Mouse (Mus musculus) fibroblast of lung, adult 2 months (primary cell): Measurements from ENCODE around the gene Mfn1.
A peak's percentile ranks its signal among the peaks of the same experiment; 100 is the strongest.

Experiments used
- DNase-seq: peaks from one replicate; pipeline ENCODE4 v3.0.0-alpha.2; 2011; ENCODE audit warnings: low read depth

The Mfn1 gene

GRCm38 (mm10) chr3:32510375-32511190 is 18.7 kb upstream of the Mfn1 start:
- DNase-seq: peak; percentile 89

GRCm38 (mm10) chr3:32511191-32511550 is 18.1 kb upstream of the Mfn1 start:
- no peak for DNase-seq

- DNase-seq: no peak
These were observed 16.5 kb upstream of the Mfn1 start for GRCm38 (mm10) chr3:32512686-32513284.

GRCm38 (mm10) chr3:32513528-32513927 is 15.7 kb upstream of the Mfn1 start:
- no peak for DNase-seq

GRCm38 (mm10) chr3:32527181-32527580 is 2.1 kb upstream of the Mfn1 start:
- no peak for DNase-seq

GRCm38 (mm10) chr3:32530041-32530440 is 776 bp downstream of the Mfn1 start:
- DNase-seq: no peak

- no peak for DNase-seq
These were observed 6.4 kb downstream of the Mfn1 start for GRCm38 (mm10) chr3:32535692-32536091.

GRCm38 (mm10) chr3:32537556-32537955 is 8.3 kb downstream of the Mfn1 start:
- DNase-seq: peak; percentile 22

GRCm38 (mm10) chr3:32538091-32538490 is 8.8 kb downstream of the Mfn1 start:
- no peak for DNase-seq

GRCm38 (mm10) chr3:32553061-32553460 is 23.8 kb downstream of the Mfn1 start:
- no peak for DNase-seq

GRCm38 (mm10) chr3:32563401-32563800 is 34.1 kb downstream of the Mfn1 start:
- DNase-seq: no peak

- no peak for DNase-seq
These were observed 43.8 kb downstream of the Mfn1 start for GRCm38 (mm10) chr3:32573086-32573485.

GRCm38 (mm10) chr3:32573881-32574280 is 44.6 kb downstream of the Mfn1 start:
- no peak for DNase-seq

- DNase-seq: no peak
These were observed 45.9 kb downstream of the Mfn1 start for GRCm38 (mm10) chr3:32575151-32575550.

GRCm38 (mm10) chr3:32578772-32579171 is 49.5 kb downstream of the Mfn1 start:
- DNase-seq: no peak

GRCm38 (mm10) chr3:32580738-32581137 is 51.5 kb downstream of the Mfn1 start:
- DNase-seq: no peak

- DNase-seq: no peak
These were observed 52.6 kb downstream of the Mfn1 start for GRCm38 (mm10) chr3:32581911-32582310.

GRCm38 (mm10) chr3:32583489-32583888 is 54.2 kb downstream of the Mfn1 start:
- DNase-seq: no peak

GRCm38 (mm10) chr3:32586274-32586673 is 57.0 kb downstream of the Mfn1 start:
- DNase-seq: no peak

- DNase-seq: no peak
These were observed 65.8 kb downstream of the Mfn1 start for GRCm38 (mm10) chr3:32595080-32595479.

GRCm38 (mm10) chr3:32599328-32599727 is 70.1 kb downstream of the Mfn1 start:
- no peak for DNase-seq

- DNase-seq: peak; percentile 87
These were observed 71.8 kb downstream of the Mfn1 start for GRCm38 (mm10) chr3:32601055-32601454.

- DNase-seq: no peak
These were observed 80.0 kb downstream of the Mfn1 start for GRCm38 (mm10) chr3:32609233-32609632.

GRCm38 (mm10) chr3:32610560-32610959 is 81.3 kb downstream of the Mfn1 start:
- DNase-seq: no peak
